Mouse (Mus musculus): ENCODE results near the gene Rsf1. TPM values are rescaled to one million over a fixed set of nuclear protein-coding genes. Genes with fewer than 3 reads are reported as not detected.

Gene Rsf1
- 10 to 100 TPM; 37.3 to 40.4 TPM for total RNA-seq (2021)
- long read RNA-seq, experiment 1, full-length matches to known transcripts = 10 of 18 reads
- long read RNA-seq, experiment 1, partial matches to known transcripts = 3 of 18 reads
- long read RNA-seq, experiment 1, other reads (novel, unspliced or antisense) = 5 of 18 reads
- long read RNA-seq, experiment 2, full-length matches to known transcripts = 9 of 18 reads
- long read RNA-seq, experiment 2, partial matches to known transcripts = 6 of 18 reads
- long read RNA-seq, experiment 2, other reads (novel, unspliced or antisense) = 3 of 18 reads

DNA sequence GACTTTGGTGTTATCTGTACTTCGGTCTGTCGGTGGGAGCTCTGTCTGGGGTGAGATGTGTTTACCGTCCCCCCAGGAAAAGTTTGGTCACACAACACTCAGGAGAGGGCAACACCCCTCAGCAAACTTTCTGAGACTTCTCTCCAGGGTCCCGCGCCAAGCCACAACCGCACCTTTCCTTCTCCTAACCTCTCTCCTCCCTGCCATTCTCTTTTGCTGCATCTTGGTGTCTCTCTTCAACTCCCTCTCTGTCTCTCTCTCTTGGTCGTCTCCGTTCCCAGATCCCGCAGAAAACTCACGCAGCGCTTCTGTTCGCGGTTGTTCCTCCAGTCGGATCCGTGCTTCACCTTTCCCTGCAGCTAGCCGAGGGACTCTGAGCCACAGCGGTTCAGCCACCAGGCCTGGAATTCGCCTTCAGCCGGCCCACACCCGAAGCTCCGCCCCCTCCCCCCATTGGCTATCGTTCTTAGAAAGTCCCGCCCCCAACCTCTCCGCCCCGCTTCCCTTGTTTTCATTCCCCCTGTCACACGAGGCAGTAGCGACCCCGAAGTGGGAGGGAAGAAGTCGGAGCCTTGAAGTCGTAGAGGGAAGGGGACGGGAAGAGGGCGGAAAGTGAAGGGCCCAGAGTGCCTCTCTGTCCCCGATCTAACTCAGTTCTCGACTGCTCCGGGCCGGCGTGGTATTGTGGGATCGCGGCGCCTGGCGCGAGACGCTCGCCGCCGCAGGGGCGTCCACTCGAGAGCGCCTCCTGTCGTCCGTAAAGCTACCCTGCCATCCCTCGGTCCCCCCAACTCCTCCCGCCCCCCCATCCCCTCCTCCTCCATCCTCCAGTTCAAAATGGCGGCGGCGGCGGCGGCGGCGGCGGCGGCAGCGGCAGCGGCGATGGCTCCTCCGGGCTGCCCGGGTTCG, at the start of gene Rsf1, which contains the start of gene Aamdc:
Gene Rsf1 (plus strand): TSS at position 823 of the 909 bp plus-strand sequence.
Gene Aamdc (minus strand): TSS at position 431 of the 909 bp plus-strand sequence.
- peak; percentile 93 to 96 for DNase-seq (ENCODE audit: low spot score in 2 of 2)
- intact Hi-C loops (cut with DNase I) = loop anchor here (2.0 to 5.0 kb wide), 3 partner anchors 99 to 152 kb away; partner anchors contain the start of gene Ints4

DNA sequence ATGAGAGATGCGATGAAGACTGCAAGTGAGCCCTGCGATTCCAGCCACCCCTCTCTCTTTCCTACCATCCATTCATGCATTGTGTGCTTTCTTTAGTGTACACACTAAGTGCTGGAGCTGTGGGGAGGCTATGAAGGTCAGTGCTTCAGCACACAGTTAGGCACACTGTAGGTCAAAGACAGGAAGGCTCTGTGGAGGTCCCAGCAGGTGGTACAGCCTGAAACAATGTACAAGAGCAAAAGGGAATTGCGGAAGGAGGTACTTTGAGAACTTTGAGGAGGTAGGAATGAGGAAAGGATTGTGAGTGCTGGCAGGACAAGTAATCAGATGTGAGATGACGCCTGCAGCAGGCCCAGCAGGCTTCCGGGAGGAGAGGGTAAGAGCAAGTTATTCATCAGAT, 44.2 kb upstream of the Rsf1 start:
- DNase-seq (ENCODE audit: low spot score in 2 of 2) = no peak
- intact Hi-C loops (cut with DNase I) = no loop called here

DNA sequence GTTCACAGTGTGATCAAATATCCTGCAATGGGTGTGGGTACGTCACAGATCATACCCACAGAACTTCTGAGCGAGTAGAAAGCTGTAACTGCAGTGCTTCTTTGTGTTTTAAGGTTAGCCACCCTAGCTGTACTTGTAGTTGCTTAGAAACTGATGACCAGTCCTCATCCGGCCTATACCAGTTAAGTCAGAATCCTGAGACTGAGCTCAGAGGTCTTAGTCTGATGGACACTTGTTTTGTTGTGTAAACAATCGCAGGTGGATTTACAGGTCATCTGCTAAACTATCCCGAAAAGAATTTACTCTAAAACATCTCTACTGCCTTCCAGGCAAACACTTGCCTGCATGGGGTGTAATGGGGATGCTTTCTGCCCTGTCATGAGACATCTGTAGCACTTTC, 43.1 kb upstream of the Rsf1 start:
- DNase-seq (ENCODE audit: low spot score in 2 of 2) = no peak
- intact Hi-C loops (cut with DNase I) = no loop called here

DNA sequence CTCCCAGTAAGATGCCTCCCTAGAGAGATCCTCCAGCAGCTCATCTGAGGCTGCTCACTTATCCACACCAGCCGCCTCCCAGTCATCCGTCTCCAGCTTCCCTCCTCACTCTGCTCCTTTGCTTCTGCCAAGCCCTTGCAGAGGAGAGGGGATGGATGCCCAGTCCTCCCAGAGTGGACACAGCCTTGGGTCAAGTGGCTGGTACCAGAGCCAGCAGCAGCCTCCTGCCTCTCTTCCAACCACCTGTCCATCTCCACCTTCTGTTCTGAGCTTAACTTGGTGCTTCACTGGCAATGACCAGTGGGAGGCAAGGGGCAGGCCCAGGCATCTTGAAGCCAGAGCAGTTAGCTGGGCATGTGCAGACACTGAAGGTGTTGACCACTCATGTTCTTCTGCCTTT, 33.2 kb upstream of the Rsf1 start:
- intact Hi-C loops (cut with DNase I) = no loop called here
- no peak for DNase-seq (ENCODE audit: low spot score in 2 of 2)

DNA sequence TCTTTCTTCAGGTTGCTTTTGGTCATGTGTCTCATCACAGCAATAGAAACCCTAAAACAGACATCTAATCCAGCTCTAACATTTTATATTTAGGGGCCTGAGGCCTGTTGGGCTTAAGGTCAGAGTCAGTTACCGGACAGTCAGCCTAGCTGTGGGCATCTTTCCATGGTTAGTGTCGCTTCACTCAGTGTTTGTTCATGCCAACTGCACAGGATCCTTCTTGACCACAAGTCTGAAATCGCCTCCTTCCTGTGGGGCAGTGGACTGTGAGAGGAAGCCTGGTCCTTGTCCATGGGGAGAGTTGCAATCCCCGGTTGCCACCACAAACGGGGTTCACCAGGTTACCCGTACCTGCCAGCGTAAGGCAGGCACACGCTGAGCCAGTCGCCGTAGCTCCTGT, 30.4 kb upstream of the Rsf1 start:
- DNase-seq (ENCODE audit: low spot score in 2 of 2) = no peak
- intact Hi-C loops (cut with DNase I) = no loop called here

DNA sequence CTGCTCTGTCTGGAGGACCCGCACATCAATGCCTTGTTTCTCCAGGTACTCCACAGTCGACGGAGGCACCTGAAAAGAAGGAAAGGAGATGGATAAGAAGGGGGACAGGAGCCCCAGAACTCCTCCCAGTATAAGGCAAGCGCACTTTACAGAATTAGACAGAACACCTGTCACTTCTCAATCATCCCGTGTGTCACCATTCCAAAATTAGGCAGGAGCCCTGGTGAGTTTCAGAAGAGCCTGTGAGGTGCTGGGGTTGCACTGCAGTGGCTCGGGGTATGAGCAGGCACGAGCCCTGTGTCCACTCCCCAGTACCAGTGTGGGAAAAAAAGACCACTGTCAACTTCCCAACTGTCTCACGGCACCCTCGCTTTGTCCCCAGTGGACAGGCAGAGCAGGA, 29.0 kb upstream of the Rsf1 start:
- DNase-seq (ENCODE audit: low spot score in 2 of 2) = no peak
- intact Hi-C loops (cut with DNase I) = no loop called here

DNA sequence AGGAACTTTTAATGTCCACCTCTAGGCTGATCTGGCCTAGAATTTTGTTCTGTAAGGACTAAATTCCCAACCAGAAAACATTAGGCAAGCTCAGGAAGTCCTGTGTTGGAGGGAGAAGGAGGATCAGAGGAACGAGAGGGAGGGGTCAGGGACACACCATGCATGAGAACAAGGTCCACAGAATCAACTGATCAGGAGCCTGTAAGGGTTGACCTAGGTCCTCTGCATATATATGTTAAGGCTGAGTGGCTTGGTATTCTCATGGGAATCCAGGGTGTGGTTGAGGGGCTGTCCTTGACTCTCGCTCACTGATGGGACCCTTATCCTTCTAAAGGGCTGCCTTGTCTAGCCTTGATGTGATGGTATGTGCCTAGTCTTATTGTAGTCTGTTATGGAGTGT, 16.1 kb upstream of the Rsf1 start:
- no peak for DNase-seq (ENCODE audit: low spot score in 2 of 2)
- intact Hi-C loops (cut with DNase I) = no loop called here

DNA sequence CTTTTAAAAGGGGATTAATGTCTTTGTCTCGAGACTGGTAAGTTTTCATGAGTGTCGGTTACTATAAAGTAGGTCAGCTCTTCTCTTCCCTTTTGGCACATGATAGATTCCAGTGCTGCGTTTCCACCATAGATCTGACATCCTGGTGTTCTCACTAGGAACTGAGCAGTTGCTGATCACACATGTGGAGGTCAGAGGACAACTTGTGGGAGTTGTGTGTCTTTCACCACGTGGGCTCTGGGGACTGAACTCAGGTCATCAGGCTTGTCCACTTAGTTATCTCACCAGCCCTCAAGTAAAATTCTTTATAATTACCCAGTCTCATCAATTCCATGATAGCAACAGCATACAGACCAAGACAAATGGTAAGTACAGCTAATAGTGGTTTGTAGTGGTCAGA, 10.3 kb upstream of the Rsf1 start:
- intact Hi-C loops (cut with DNase I) = no loop called here
- no peak for DNase-seq (ENCODE audit: low spot score in 2 of 2)

DNA sequence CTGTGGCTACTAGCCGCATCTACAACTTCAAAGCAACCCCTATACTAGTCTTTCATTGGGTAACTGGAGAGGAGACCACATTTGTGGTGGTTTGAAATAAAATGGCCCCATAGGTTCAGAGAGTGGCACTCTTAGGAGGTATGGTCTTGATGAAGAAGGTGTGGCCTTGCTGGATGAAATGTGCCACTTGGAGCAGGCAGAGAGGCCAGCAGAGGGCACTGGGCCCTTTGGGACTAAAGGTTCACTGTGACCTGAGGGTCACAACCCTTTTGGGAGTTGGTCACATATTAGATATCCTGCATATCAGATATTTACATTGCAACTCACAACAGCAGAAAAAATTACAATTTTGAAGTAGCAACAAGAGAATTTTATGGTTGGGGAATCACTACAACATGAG, 9.3 kb upstream of the Rsf1 start:
- no peak for DNase-seq (ENCODE audit: low spot score in 2 of 2)
- intact Hi-C loops (cut with DNase I) = no loop called here

DNA sequence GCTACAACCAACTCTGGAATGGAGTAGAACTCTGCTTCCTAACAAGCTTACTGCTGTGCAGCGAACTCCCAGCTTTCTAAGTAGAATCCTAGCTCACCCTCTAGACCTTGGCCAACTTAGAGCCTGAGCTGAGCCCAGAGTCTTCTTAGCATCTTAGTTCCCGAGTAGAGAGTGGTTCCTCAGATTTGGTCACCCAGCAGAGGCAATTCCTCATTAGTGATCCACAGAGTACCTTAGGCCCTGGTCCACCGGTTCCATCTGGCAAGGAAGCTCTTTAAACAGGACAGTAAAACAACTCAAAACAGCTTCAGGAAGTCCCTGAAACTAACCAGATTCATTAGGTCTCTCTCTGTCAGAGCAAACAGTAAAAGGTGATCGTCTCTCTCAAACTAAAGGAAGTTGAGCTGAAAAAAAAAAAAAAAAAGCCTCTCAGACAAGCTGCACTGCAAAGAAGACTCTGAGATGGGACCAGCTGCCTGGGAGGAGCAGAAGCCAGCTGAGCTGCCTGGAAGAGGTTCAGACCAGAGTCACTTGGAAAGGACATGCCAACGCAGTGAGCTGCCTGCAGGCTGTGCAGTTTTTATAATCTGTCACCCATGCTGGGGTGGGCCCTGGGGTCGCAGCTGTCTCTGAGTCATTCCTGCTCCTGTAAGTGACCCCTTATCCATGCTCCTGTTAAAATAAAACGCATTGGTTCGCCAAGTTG, 1.2 kb upstream of the Rsf1 start:
- peak; percentile 22 to 47 for DNase-seq (ENCODE audit: low spot score in 2 of 2)
- intact Hi-C loops (cut with DNase I) = loop anchor here (2.0 to 5.0 kb wide), 3 partner anchors 98 to 151 kb away; partner anchors contain the start of gene Ints4

DNA sequence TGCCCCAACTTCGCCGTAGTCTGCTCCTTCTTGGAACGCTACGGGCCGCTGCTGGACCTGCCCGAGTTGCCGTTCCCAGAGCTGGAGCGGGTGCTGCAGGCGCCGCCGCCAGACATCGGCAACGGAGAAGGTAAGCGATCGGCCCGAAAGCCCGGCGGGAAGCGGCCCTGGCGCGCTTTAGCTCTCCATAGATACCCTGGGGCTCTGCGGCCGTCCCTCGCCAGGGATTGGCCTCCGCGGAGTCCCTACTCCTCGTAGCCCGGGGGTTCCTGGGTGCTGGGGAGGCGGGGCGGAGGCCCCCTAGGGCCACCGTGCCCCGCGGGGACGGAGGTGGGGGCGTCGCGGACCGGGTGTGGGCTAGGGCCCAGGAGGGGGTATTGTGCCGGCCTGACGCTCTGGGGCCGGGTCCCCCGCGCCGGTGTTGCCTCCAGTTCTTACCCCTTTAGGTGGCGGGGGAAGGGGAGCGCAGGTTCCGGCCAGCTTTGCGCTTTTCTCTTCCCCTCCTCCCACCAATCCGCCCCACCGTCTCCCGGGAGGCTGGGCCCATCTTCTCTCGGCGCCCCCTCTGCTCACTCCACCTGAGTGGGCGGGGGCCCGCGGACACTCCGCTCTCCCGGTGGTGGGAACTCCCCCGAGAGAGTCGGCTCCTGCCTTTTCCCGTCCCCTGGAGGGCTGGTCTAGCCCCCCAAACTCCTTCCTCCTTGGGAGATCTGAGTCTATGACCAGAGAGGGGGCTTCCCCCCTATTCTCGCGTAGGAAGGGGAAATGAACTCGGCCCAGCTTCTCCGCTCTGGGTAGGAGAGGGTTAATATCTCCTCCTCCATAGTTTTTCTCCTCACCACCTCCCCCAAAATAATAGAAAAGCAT, 520 bp downstream of the Rsf1 start:
- intact Hi-C loops (cut with DNase I) = loop anchor here (2.0 to 10.0 kb wide), 4 partner anchors 65 to 153 kb away; partner anchors contain the start of gene Ints4

DNA sequence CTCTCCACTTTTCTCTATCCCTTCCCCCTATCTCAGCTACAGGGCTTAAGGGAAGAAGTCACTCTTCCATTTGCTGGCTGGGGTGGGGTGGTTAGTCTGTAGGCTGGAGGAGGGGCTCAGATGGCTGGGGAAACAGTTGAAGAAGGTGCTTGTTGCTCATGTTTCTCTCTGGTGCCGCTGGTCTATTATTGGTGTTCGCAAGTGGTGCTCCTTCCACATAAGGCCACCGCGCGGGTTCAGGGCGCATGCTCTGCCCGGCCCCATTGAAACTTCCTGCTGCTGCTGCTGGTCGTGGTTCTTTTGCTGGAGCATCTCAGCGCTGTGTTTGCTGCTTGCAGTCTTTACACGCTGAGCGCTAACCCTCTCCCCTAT, 1.1 kb downstream of the Rsf1 start:
- peak; percentile 83 to 85 for DNase-seq (ENCODE audit: low spot score in 2 of 2)
- intact Hi-C loops (cut with DNase I) = loop anchor here (10.0 kb wide), 1 partner anchor 64 kb away; no protein-coding TSS in a partner anchor

More for the DNA sequence above, 520 bp downstream of the Rsf1 start:
- peak; percentile 44 to 45 for DNase-seq (ENCODE audit: low spot score in 2 of 2)

DNA sequence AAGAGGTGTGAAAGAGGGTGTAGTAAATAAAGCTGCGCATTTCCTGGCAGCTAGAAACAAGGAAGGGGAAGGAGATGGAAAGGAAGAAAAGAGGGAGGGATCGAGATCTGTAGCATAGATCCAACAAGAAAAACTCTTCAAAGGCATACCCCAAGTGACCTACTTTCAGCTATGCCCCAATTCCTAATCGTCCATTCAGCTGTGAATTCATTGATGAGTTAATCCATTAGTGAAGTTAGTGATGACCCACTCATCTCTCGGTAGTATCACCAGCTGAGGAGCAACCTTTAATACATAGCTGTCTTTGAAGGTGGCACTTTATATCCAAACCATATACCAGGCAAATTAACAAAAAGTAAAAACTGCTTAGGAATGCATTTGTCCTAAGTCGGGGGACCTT, 8.8 kb downstream of the Rsf1 start:
- DNase-seq (ENCODE audit: low spot score in 2 of 2) = no peak

DNA sequence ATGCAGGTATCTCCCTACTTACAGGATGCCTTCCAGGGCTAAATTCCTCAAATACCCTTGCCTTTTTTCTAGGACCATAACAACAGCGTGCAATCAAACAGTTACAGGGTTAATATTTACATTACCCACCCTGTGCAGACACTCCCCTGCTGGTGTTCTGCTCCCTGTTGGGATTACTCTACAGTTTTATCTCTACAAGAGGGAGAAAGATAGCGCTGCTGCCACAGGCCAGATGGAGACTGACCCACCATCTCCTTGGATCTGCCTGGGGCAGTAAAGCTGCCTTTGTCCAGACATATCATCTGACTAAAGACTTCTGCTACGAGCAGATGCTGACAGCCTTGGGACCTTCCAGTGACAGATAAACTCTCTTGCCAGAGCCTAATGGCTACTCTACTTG, 10.8 kb downstream of the Rsf1 start:
- DNase-seq (ENCODE audit: low spot score in 2 of 2) = no peak
- intact Hi-C loops (cut with DNase I) = no loop called here

More for the DNA sequence above, 8.8 kb downstream of the Rsf1 start:
- intact Hi-C loops (cut with DNase I) = loop anchor here (10.0 kb wide), 1 partner anchor 56 kb away; no protein-coding TSS in a partner anchor

DNA sequence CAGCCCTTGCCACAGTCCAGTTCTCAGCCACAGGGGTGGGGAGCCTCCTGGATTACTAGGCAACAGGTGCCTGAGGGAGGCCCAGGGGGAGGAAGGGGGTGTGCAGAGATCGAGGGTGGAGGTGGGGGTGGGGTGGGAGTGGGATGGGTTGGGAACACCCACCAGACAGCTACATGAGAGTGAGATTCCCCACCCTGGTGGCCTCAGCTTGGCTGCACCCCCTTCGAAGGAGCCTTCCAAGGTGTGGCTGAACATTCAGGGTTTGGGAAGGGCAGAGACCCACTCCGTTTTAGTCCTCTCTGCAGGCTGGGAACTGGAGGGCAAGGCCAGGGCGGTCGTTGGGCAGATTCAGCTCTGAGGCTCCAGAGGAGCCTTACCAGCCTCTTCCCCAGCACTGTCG, 11.6 kb downstream of the Rsf1 start:
- intact Hi-C loops (cut with DNase I) = no loop called here
- DNase-seq (ENCODE audit: low spot score in 2 of 2) = no peak

DNA sequence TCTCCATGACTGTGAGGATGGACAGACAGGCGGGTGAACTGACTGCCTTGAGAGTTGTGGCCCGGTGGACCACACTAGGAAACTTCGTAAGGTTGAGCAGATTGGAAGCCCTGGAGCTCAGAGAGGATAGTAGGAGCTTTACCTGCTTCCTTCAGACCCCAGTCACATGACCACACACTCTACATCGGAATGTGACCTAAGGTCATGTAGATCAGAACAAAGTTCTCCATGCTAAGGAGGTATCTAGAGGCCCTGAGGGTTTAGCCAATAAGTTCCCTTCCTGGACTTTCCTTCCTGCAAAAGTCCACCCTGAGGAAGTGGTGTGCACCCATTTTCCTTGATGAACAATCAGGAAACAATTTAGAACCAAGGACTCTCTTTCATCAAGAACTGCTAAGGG, 12.7 kb downstream of the Rsf1 start:
- intact Hi-C loops (cut with DNase I) = no loop called here
- DNase-seq (ENCODE audit: low spot score in 2 of 2) = no peak

DNA sequence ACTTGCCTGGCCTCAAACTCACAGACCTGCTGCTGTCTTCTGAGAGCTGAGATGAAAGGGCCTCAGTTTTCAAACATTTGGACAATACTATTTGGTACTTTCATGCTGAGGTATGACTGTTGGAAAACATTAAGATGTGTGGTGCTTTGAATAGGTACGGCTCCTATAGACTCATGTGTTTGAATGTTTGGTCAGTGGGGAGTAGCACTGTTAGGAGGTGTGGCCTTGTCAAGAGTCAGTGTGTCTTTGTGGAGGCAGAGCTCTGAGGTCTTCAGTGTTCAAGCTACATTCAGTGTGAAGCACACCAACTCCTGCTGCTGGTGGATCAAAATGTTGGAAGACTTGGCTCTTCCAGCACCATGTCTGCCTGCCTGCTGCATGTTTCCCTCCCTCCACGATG, 13.8 kb downstream of the Rsf1 start:
- intact Hi-C loops (cut with DNase I) = no loop called here
- no peak for DNase-seq (ENCODE audit: low spot score in 2 of 2)

DNA sequence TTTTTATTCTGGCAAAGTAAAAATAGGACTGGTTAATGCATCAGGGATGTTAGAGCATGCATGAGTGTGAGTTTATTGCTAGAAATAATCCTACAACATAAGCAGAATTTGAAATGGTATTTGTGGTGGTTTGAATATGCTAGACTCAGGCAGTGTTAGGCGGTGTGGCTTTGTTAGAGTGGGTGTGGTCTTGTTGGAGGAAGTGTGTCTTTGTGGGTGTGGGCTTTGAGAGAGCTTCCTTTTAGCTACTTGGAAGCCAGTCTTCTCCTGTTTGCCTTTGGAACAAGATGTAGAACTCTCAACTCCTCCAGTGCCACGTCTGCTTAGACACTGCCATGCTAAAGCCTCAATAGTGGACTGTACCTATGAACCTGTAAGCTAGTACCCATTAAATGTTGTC, 18.9 kb downstream of the Rsf1 start:
- intact Hi-C loops (cut with DNase I) = no loop called here
- no peak for DNase-seq (ENCODE audit: low spot score in 2 of 2)

DNA sequence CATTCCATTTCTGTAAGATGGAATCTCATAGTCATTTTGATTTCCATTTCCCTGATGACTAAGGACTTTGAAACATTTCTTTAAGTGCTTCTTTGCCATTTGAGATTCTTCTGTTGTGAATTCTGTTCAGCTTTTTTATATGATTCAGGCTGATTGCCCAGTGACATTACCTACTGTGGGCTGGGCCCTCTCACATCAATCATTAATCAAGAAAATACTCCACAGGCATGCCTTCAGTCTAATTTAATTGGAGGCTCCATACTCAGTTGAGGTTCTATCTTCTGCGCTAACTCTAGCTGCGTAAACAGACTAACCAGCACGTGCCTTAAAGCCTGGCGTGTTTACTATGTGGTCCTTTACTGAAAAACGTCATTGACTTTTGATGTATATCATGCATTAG, 41.7 kb downstream of the Rsf1 start:
- DNase-seq (ENCODE audit: low spot score in 2 of 2) = no peak
- intact Hi-C loops (cut with DNase I) = no loop called here
